Mouse (Mus musculus) ES-E14 (cell line): ENCODE results near the gene Plcb3. TPM values are rescaled to one million over a fixed set of nuclear protein-coding genes. Genes with fewer than 3 reads are reported as not detected.
A peak's percentile ranks its signal among the peaks of the same experiment; 100 is the strongest.

Experiments used
- DNase-seq: peaks from one replicate; pipeline ENCODE4 v3.0.0-alpha.2; 2013; ENCODE audit warnings: low read depth, low spot score
- H3K27ac ChIP-seq: 2 replicates; pipeline ENCODE4 v1.5.1; 2012; ENCODE audit warnings: low read depth, mild to moderate bottlenecking, low read length, moderate library complexity, mixed read lengths; ENCODE audit not compliant: poor library complexity, insufficient read depth, severe bottlenecking
- H3K36me3 ChIP-seq: 2 replicates; pipeline ENCODE4 v1.6.1; 2012; ENCODE audit warnings: mild to moderate bottlenecking, low read length, moderate library complexity, mixed read lengths; ENCODE audit not compliant: control insufficient read depth, poor library complexity, insufficient read depth, severe bottlenecking
- H3K4me1 ChIP-seq, 2 experiments: fragments of 150-350 bp in 1 of 2; sonication (generic) in 1 of 2; 2 replicates each; pipeline ENCODE4 v1.6.1; 2012; ENCODE audit warnings: low read length in 2 of 2, mild to moderate bottlenecking in 1 of 2, mixed read lengths in 1 of 2; ENCODE audit not compliant: control insufficient read depth in 2 of 2, insufficient read depth in 2 of 2, poor library complexity in 1 of 2
- H3K4me3 ChIP-seq, 2 experiments: fragments of 150-350 bp in 1 of 2; sonication (generic) in 1 of 2; 2 replicates each; pipeline ENCODE4 v1.5.1; 2012; ENCODE audit warnings: low read length in 2 of 2, low read depth in 1 of 2, mild to moderate bottlenecking in 1 of 2, mixed read lengths in 1 of 2; ENCODE audit not compliant: insufficient read depth in 1 of 2, poor library complexity in 1 of 2, severe bottlenecking in 1 of 2
- H3K9ac ChIP-seq: 2 replicates; pipeline ENCODE4 v1.6.1; 2012; ENCODE audit warnings: low read depth, mild to moderate bottlenecking, low read length, mixed read lengths; ENCODE audit not compliant: poor library complexity, insufficient read depth, severe bottlenecking
- H3K9me3 ChIP-seq: fragments of 150-350 bp; sonication (generic); 2 replicates; pipeline ENCODE4 v1.6.1; 2012; ENCODE audit warnings: low read depth, mild to moderate bottlenecking, low read length; ENCODE audit not compliant: control insufficient read depth, insufficient read depth
- CHD2 ChIP-seq: IDR thresholded peaks from 2 replicates; pipeline ENCODE4 v1.6.1; 2014; ENCODE audit warnings: mild to moderate bottlenecking, low read depth, low read length, inconsistent platforms
- HCFC1 ChIP-seq: IDR thresholded peaks from 2 replicates; pipeline ENCODE4 v1.6.1; 2012; ENCODE audit warnings: low read length, inconsistent platforms, borderline replicate concordance; ENCODE audit not compliant: insufficient read depth
- MAFK ChIP-seq: IDR thresholded peaks from 2 replicates; pipeline ENCODE4 v1.6.1; 2014; ENCODE audit warnings: mild to moderate bottlenecking, low read depth, low read length, inconsistent platforms; ENCODE audit not compliant: insufficient read depth
- ZC3H11A ChIP-seq: IDR thresholded peaks from 2 replicates; pipeline ENCODE4 v1.6.1; 2012; ENCODE audit warnings: low read depth, mild to moderate bottlenecking, inconsistent platforms, low read length, borderline replicate concordance
- ZNF384 ChIP-seq: IDR thresholded peaks from 2 replicates; pipeline ENCODE4 v1.6.1; 2012; ENCODE audit warnings: low read depth, low read length, inconsistent platforms
- in situ Hi-C, 2 experiments: fragments of 600-800 bp; cut with MboI; formaldehyde crosslinking; loops; one replicate each; pipeline ENCODE4 v1.15.1; 2025; ENCODE audit warnings: low sequenced_read_pairs in 2 of 2, inconsistent platforms in 1 of 2; ENCODE audit not compliant: unreplicated experiment in 2 of 2
- total RNA-seq: library from RNA; depleted of rRNA; stranded (reverse); fragments of 300-350 nt; gene quantifications from 2 replicates; pipeline ENCODE4 v1.2.3, GENCODE M21; 2012

Gene Plcb3
- total RNA-seq, 1 experiment: 42.3 TPM

DNA sequence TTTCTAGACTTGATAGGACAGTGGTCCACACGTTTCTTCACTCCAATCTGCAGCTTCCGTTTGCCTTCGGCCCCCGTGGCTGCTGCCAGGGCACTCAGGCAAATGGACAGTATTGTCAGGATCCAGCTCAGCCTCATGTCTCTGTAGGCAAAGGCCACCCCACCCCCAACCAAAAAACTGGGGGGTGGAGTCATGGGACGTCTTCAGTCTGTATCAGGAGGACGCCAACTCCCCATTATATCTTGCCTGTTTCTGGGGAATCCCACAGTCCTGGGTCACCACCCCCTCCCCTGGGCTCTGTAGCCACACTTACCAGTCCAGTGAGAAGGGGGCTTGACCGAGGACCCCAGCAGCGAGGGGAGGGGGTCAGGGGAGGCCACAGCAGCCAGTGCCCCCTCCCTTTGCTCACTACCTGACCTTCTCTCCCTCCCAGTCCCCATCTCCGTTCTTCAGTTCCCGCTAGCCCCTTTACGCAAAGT is 2.8 kb upstream of the Plcb3 start:
- Histone ChIP-seq H3K4me3 (peak overlapping the region; percentile 80 to 93), H3K27ac (peak overlapping the region; percentile 35), H3K4me1 (peaks cover 3 to 13% of the 10 kb centered on the region in 2 experiments; a peak in 3 of 4 replicates), H3K9me3 (no peaks in the 10 kb centered on the region), H3K36me3 (peaks cover 35% of the 10 kb centered on the region), H3K9ac (peak overlapping the region; percentile 72)
- TF ChIP-seq HCFC1: no peak
- TF ChIP-seq ZC3H11A: no peak
- DNase-seq: no peak
- in situ Hi-C loops: no loop called here

DNA sequence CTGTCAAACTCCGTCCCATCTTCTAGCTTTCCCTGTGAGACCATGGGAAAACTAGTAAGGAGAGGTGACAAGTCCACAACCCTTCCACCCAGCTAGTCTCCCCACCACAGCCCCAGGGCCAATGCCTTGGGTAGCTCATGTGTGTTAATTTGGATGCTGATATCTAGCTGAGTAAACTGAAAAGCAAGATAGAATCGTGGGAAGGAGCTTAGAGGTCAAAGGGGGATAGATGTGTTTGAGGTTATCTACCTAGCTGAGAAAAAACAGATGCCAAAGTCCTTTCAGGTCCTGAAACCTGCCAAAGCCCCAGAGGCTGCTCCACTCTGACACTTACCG is 2.3 kb upstream of the Plcb3 start:
- peaks cover 32% of the 10 kb centered on the region for H3K36me3 ChIP-seq

DNA sequence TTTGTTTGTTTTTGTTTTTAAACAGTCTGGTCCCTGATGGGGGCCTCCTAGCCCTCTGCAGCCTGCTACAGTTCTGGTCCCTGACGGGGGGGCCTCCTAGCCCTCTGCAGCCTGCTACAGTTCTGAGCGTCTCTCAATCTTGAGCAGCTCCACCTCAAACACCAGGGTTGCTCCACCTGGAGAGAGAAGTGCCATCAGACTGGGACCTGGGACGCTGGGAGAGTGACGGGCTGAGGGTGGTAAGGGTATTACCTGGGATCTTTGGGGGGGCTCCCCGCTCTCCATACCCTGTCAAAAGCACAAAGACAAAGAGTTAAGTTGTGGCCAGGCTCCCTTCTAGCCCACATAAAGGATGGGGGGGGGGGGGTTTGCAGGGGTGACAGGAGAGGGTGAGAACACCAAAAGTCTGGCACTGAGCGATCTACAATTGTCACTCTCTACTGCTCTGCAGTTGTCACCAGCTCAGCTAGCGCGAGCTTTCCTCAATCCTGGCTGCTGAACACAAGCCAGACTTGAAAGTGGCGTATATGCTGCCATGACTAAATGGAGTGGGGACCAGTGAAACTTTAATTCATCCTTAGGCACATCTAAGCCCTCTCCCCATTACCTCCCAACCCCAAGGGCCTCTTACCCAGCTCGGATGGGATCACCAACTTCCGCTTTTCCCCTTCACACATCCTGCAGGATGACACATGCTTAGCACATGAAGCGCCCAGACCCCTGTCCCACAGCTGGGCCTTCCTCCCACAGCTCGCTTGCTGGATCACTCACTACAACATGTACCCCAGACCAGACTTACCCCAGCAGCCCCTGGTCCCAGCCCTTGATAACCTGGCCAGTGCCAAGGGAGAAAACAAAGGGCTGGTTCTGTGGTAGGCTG is 1.7 kb upstream of the Plcb3 start:
- Histone ChIP-seq H3K36me3 (peaks cover 28% of the 10 kb centered on the region), H3K9me3 (no peaks in the 10 kb centered on the region), H3K4me1 (peaks cover 5 to 19% of the 10 kb centered on the region in 2 experiments), H3K4me3 (no peak overlapping the region), H3K27ac (no peak overlapping the region), H3K9ac (no peak overlapping the region; the same call in 1 of the 2 replicates)
- no peak for DNase-seq
- no peak for TF ChIP-seq CHD2
- TF ChIP-seq HCFC1: no peak
- no peak for TF ChIP-seq ZC3H11A
- no peak for TF ChIP-seq MAFK
- TF ChIP-seq ZNF384: no peak
- in situ Hi-C loops: no loop called here

More for the DNA sequence above, 2.3 kb upstream of the Plcb3 start:
- no peak overlapping the region for H3K27ac ChIP-seq
- no peak for DNase-seq
- H3K4me3 ChIP-seq: peak overlapping the region; percentile 80 to 93; a peak in 2 of 4 replicates
- in situ Hi-C loops: no loop called here
- H3K9ac ChIP-seq: no peak overlapping the region; the same call in 1 of the 2 replicates
- peaks cover 5 to 16% of the 10 kb centered on the region in 2 experiments for H3K4me1 ChIP-seq
- H3K9me3 ChIP-seq: no peaks in the 10 kb centered on the region
- TF ChIP-seq ZNF384 (no peak), MAFK (no peak), ZC3H11A (no peak), CHD2 (no peak), HCFC1 (no peak)

DNA sequence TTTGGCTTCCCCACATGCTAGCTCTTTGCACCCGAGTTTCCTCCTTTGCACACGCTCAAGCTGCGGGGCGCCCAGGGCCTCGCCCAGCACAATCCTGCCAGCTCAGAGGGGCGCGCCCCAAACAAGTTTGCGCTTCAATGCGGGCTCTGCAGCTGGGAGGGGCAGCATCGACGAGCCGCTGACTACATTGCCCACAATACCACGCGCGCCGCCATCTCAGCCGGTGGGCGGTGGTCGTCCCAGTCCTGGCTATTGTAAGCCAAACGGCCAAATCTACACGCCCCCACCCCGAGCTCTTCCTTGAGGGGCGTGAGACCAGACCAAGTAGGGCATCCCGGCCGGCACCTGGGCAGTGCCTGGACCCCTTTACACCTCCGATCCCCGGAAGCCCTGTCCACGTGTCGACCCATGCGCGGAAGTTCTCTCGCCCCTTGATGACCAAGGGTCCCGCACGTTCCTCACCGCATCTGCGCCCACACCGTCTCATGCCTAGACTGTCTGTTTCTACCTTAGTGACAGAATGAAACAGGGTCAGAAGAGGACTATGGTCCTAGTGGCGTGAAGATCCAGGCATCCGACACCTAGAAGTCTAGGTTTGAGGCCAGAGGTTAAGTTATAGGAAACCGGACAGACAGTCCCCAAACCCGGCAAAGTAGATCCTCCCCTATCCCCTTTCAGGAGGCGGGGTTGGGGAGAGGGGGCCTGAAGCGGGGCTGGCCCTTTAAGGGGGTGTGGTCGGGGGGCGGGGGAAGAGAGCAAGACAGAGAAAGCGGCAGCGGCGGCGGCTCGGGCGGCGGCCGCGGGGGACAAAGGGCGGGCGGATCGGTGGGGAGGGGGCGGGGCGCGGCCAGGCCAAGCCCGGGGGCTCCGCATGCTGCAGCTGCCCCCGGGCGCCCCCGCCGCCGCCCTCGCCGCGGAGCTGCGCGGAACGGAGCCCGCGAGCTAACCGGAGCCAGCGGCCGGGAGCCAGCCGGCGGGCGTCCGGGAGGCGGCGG is 1.8 kb downstream of the Plcb3 start, which contains the start of gene Ppp1r14b:
Gene Ppp1r14b (plus strand): TSS at position 758 of the 995 bp plus-strand sequence.
- peak within 1 kb of the TSS; percentile 79 to 100 for H3K4me3 ChIP-seq
- TF ChIP-seq MAFK: no peak
- TF ChIP-seq HCFC1: peak; percentile 82
- peaks cover 5 to 35% of the 10 kb centered on the region in 2 experiments for H3K4me1 ChIP-seq
- no peaks in the 10 kb centered on the region for H3K9me3 ChIP-seq
- peak within 1 kb of the TSS; percentile 88 for H3K9ac ChIP-seq
- peaks cover 22% of the 10 kb centered on the region for H3K36me3 ChIP-seq
- in situ Hi-C loops: no loop called here
- DNase-seq: peak; percentile 91
- peak within 1 kb of the TSS; percentile 74 for H3K27ac ChIP-seq
